Mouse (Mus musculus) small intestine, adult 2 months (tissue): ENCODE measurements at regions not wholly inside any gene's neighbourhood (a gene's known extent, or its start where the extent isn't known, plus 50 kb on each side); places are given as distances from the start of the nearest gene placed in this dataset.

Experiments used
- CTCF ChIP-seq: fragments of 200-500 bp; IDR thresholded peaks from 2 replicates; pipeline ENCODE4 v1.5.1; 2012; ENCODE audit warnings: low read depth, mild to moderate bottlenecking, control low read depth, inconsistent platforms, low read length, moderate library complexity, mixed read lengths; ENCODE audit not compliant: insufficient replicate concordance, insufficient read length; ENCODE audit errors: extremely low read depth
- POLR2A ChIP-seq: fragments of 200-500 bp; IDR thresholded peaks from 2 replicates; pipeline ENCODE4 v1.6.1; 2012; ENCODE audit warnings: low read depth, mild to moderate bottlenecking, control low read depth, inconsistent platforms, low read length, moderate library complexity

DNA sequence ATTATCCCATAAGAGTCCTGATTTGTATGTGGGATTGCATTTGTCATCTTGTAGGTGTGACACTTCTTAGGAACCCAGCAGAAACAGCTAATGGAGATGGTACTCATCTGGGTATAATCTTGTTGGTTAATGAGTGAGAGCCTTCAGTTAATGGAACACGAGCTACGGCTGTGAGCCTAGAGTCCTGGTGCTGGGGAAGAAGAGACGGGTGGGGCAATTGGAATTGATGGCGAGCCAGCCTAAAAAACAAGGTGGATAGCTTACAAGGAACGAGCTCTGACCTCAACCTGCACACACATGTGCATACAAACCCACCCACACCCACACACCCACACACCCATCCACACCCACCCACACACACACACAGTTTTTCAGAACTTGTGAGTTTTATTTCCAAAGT is 94.9 kb upstream of the Cobl start:
- TF ChIP-seq CTCF (no peak), POLR2A (no peak)
